Mouse (Mus musculus) embryonic fibroblast, embryonic 13.5 days (primary cell): ENCODE results near the gene Gm29735.

Source experiments
- CTCF ChIP-seq: IDR thresholded peaks from 2 replicates; pipeline ENCODE4 v1.5.1; 2011; ENCODE audit warnings: mild to moderate bottlenecking, control low read depth, low read length, moderate library complexity, borderline replicate concordance; ENCODE audit not compliant: insufficient read depth
- POLR2A ChIP-seq: IDR thresholded peaks from 2 replicates; pipeline ENCODE4 v1.6.1; 2011; ENCODE audit warnings: low read depth, mild to moderate bottlenecking, control low read depth, low read length, moderate library complexity

GRCm38 (mm10) chr7:142134206-142134995, 22.5 kb downstream of the Gm29735 start:
- peak; percentile 37; the same call in 1 of the 2 replicates for TF ChIP-seq CTCF
- TF ChIP-seq POLR2A = no peak
